Mouse (Mus musculus): ENCODE measurements at regions not wholly inside any gene's neighbourhood (a gene's known extent, or its start where the extent isn't known, plus 50 kb on each side); places are given as distances from the start of the nearest gene placed in this dataset.

DNA sequence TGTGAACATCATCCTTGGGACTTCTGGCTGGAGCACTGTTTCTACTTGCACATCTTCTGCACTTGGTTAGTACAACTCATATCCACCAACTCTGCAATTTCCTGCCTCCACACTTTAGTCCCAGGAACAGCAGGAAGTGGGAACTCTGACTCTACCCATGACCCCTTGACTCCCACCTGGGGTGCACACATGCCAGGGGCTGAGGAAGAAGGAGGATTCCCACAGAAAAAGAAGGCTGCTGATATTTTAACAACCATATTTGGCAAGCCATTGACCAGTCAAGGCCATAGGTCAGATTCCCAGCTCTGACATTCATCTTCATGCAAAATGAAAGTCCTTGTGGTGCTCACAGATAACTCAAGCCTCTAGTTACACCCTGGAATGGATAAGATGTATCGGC, 530.3 kb upstream of the Cdh11 start:
- H3K79me2 ChIP-seq (ENCODE audit: control insufficient read depth, insufficient read depth): no peaks in the 10 kb centered on the region
- no peaks in the 10 kb centered on the region for H3K27me3 ChIP-seq (ENCODE audit: control insufficient read depth, insufficient read depth, insufficient read length)
- H3K36me3 ChIP-seq (ENCODE audit: control insufficient read depth, insufficient read depth): no peaks in the 10 kb centered on the region
- no peak for TF ChIP-seq MAX (IDR thresholded peaks at IDR 0.05; ENCODE audit: low read depth)
- TF ChIP-seq POLR2A (IDR thresholded peaks at IDR 0.05; ENCODE audit: insufficient read length, low read depth): no peak
- TF ChIP-seq USF1 (IDR thresholded peaks at IDR 0.05; ENCODE audit: low read depth): no peak
- TF ChIP-seq MYOG (IDR thresholded peaks at IDR 0.05; ENCODE audit: control insufficient read depth in 1 of 3, insufficient read depth in 1 of 3, insufficient read length in 2 of 3, low read depth in 2 of 3): no peak
- TF ChIP-seq CEBPB (IDR thresholded peaks at IDR 0.05; ENCODE audit: insufficient read depth, poor library complexity, severe bottlenecking): no peak
- TF ChIP-seq REST (IDR thresholded peaks at IDR 0.05; ENCODE audit: insufficient read depth, insufficient read length): no peak
- TF ChIP-seq POLR2AphosphoS2 (IDR thresholded peaks at IDR 0.05; ENCODE audit: insufficient read length, low read depth): no peak
- TF ChIP-seq E2F4 (IDR thresholded peaks at IDR 0.05; ENCODE audit: insufficient read depth): no peak
- TF ChIP-seq TCF3 (IDR thresholded peaks at IDR 0.05; ENCODE audit: insufficient read length, low read depth): no peak
- TF ChIP-seq TCF12 (IDR thresholded peaks at IDR 0.05; ENCODE audit: insufficient read depth, poor library complexity, severe bottlenecking): no peak
- H3K4me3 ChIP-seq: no peak overlapping the region
- H3ac ChIP-seq (ENCODE audit: control insufficient read depth, insufficient read length): no peak overlapping the region
- no peak overlapping the region for H3K4me2 ChIP-seq (ENCODE audit: low read depth)

DNA sequence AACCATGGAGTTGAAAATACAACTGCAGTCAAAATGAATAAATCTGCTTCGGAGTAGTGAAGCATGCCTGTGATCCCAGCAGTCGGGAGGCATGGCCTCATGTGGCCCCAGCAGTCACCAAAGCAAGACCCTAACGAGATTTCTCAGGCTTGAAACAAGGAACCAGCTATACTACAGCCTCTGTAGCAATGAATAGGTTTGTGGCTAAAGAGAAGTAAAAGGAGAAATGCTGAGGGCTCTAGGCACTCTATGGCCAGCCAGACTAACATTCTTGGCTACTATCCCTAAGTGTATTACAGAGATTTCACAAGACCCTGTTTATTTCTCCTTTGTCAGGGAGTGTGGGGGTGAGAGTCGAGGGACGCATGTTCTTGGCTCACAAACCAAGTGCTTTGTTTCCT, 531.2 kb upstream of the Cdh11 start:
- no peak overlapping the region for H3K4me2 ChIP-seq (ENCODE audit: low read depth)
- H3K79me2 ChIP-seq (ENCODE audit: control insufficient read depth, insufficient read depth): no peaks in the 10 kb centered on the region
- TF ChIP-seq TCF3 (IDR thresholded peaks at IDR 0.05; ENCODE audit: insufficient read length, low read depth): no peak
- no peak for TF ChIP-seq MYOG (IDR thresholded peaks at IDR 0.05; ENCODE audit: control insufficient read depth in 1 of 3, insufficient read depth in 1 of 3, insufficient read length in 2 of 3, low read depth in 2 of 3)
- no peak for TF ChIP-seq POLR2AphosphoS2 (IDR thresholded peaks at IDR 0.05; ENCODE audit: insufficient read length, low read depth)
- TF ChIP-seq TCF12 (IDR thresholded peaks at IDR 0.05; ENCODE audit: insufficient read depth, poor library complexity, severe bottlenecking): no peak
- no peak for TF ChIP-seq E2F4 (IDR thresholded peaks at IDR 0.05; ENCODE audit: insufficient read depth)
- TF ChIP-seq MAX (IDR thresholded peaks at IDR 0.05; ENCODE audit: low read depth): no peak
- no peak for TF ChIP-seq MYOD1 (IDR thresholded peaks at IDR 0.05; ENCODE audit: control insufficient read depth in 1 of 3, insufficient read length in 2 of 3, low read depth in 2 of 3)
- TF ChIP-seq CEBPB (IDR thresholded peaks at IDR 0.05; ENCODE audit: insufficient read depth, poor library complexity, severe bottlenecking): no peak
- TF ChIP-seq REST (IDR thresholded peaks at IDR 0.05; ENCODE audit: insufficient read depth, insufficient read length): no peak
- H3ac ChIP-seq (ENCODE audit: control insufficient read depth, insufficient read length): no peak overlapping the region
- no peaks in the 10 kb centered on the region for H3K36me3 ChIP-seq (ENCODE audit: control insufficient read depth, insufficient read depth)
- no peak overlapping the region for H3K4me3 ChIP-seq
- no peaks in the 10 kb centered on the region for H3K27me3 ChIP-seq (ENCODE audit: control insufficient read depth, insufficient read depth, insufficient read length)

DNA sequence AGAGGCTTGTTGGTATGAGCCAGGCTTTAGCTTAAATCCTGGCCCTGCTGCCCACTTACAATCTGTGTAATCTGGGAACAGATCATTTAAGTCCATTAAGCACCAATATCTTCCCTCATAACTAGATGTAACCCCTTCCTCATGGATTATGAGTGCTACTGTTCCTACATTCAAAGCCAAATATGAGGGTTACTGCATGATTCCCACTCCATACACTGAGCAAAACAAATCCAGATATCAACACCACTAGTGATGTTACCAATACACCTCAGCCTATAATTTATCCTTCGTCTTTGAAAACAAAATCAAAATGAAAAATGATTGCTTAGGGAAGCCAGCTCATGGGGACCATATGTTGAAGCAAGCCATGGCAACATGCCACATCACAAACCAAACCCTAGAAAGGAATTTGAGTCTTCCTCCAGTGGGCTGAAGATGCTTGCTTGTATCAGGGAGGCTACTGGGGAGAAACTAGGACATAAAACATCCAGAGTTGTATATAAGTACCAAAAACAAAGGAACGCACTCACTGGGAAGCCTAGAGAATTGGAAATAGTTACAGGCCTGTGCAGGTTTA, 531.8 kb upstream of the Cdh11 start:
- TF ChIP-seq CEBPB (IDR thresholded peaks at IDR 0.05; ENCODE audit: insufficient read depth, poor library complexity, severe bottlenecking): no peak
- H3ac ChIP-seq (ENCODE audit: control insufficient read depth, insufficient read length): no peak overlapping the region

DNA sequence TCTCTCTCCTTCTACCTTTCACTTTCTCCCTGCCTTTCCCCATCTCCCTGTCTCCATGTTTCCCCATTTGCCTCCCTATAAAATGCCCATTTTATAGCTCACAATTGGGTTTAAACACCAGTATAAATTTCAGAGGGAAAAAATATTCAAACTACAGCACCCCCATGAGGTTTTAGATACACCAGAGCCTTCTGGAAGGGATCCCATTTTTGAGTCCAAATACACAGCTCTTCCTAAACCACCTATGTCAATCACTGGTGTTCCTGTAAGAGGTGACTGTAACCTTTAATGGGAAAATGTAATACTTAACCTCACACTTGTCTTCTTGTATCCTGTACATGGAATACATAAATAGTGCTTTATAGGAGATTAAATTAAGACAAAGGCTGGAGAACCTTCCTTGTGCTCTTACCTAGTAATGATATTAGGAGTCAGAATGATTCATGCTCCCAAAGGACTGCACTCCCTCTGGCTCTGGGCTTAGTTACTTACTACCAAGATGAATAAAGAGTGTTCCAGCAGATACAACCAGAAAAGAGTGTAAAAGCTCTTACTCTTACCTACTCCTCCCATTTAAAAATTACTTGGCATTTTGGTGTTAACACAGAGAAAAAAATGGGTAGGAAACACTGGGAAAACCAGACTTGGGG, 538.7 kb upstream of the Cdh11 start:
- Histone ChIP-seq H3K27me3 (ENCODE audit: control insufficient read depth, insufficient read depth, insufficient read length) (no peaks in the 10 kb centered on the region), H3ac (ENCODE audit: control insufficient read depth, insufficient read length) (no peak overlapping the region), H3K79me2 (ENCODE audit: control insufficient read depth, insufficient read depth) (no peaks in the 10 kb centered on the region), H3K36me3 (ENCODE audit: control insufficient read depth, insufficient read depth) (no peaks in the 10 kb centered on the region), H3K4me2 (ENCODE audit: low read depth) (no peak overlapping the region), H3K4me3 (no peak overlapping the region)
- TF ChIP-seq REST (IDR thresholded peaks at IDR 0.05; ENCODE audit: insufficient read depth, insufficient read length): no peak
- TF ChIP-seq CEBPB (IDR thresholded peaks at IDR 0.05; ENCODE audit: insufficient read depth, poor library complexity, severe bottlenecking): no peak
- TF ChIP-seq MYOG (IDR thresholded peaks at IDR 0.05; ENCODE audit: control insufficient read depth in 1 of 3, insufficient read depth in 1 of 3, insufficient read length in 2 of 3, low read depth in 2 of 3): no peak
- TF ChIP-seq E2F4 (IDR thresholded peaks at IDR 0.05; ENCODE audit: insufficient read depth): no peak
- TF ChIP-seq TCF3 (IDR thresholded peaks at IDR 0.05; ENCODE audit: insufficient read length, low read depth): no peak
- TF ChIP-seq USF1 (IDR thresholded peaks at IDR 0.05; ENCODE audit: low read depth): no peak

More for the DNA sequence above, 531.8 kb upstream of the Cdh11 start:
- Histone ChIP-seq H3K4me2 (ENCODE audit: low read depth) (no peak overlapping the region), H3K27me3 (ENCODE audit: control insufficient read depth, insufficient read depth, insufficient read length) (no peaks in the 10 kb centered on the region), H3K4me3 (no peak overlapping the region), H3K79me2 (ENCODE audit: control insufficient read depth, insufficient read depth) (no peaks in the 10 kb centered on the region), H3K36me3 (ENCODE audit: control insufficient read depth, insufficient read depth) (no peaks in the 10 kb centered on the region)

DNA sequence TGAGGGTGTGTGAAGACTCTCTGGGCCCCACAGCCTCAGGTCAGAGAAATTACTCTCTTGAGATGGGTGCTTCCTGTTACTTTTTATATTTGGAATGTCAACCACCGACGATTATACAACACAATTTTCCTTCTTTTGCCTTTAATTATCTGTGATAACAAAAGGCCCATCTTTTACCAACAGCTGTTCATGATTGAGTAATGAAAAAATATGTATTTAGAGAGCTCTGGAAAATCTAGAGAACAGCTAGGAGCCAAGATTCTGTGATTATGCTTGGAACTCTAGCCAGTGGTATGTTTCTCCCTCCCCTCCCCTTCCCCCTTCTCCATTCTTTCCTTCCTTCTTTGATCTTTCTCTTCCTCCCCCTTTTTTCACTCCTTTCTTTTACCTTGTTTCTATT, 546.0 kb upstream of the Cdh11 start:
- Histone ChIP-seq H3K27me3 (ENCODE audit: control insufficient read depth, insufficient read depth, insufficient read length) (no peaks in the 10 kb centered on the region), H3K4me2 (ENCODE audit: low read depth) (no peak overlapping the region), H3K79me2 (ENCODE audit: control insufficient read depth, insufficient read depth) (no peaks in the 10 kb centered on the region), H3ac (ENCODE audit: control insufficient read depth, insufficient read length) (no peak overlapping the region), H3K4me3 (no peak overlapping the region), H3K36me3 (ENCODE audit: control insufficient read depth, insufficient read depth) (no peaks in the 10 kb centered on the region)
- TF ChIP-seq MAX (IDR thresholded peaks at IDR 0.05; ENCODE audit: low read depth) (no peak), TCF12 (IDR thresholded peaks at IDR 0.05; ENCODE audit: insufficient read depth, poor library complexity, severe bottlenecking) (no peak), TCF3 (IDR thresholded peaks at IDR 0.05; ENCODE audit: insufficient read length, low read depth) (no peak), MYOG (IDR thresholded peaks at IDR 0.05; ENCODE audit: control insufficient read depth in 1 of 3, insufficient read depth in 1 of 3, insufficient read length in 2 of 3, low read depth in 2 of 3) (no peak), MYOD1 (IDR thresholded peaks at IDR 0.05; ENCODE audit: control insufficient read depth in 1 of 3, insufficient read length in 2 of 3, low read depth in 2 of 3) (no peak), POLR2A (IDR thresholded peaks at IDR 0.05; ENCODE audit: insufficient read length, low read depth) (no peak), SRF (IDR thresholded peaks at IDR 0.05; ENCODE audit: control insufficient read depth, insufficient read length, low read depth) (no peak), USF1 (IDR thresholded peaks at IDR 0.05; ENCODE audit: low read depth) (no peak), POLR2AphosphoS2 (IDR thresholded peaks at IDR 0.05; ENCODE audit: insufficient read length, low read depth) (no peak), E2F4 (IDR thresholded peaks at IDR 0.05; ENCODE audit: insufficient read depth) (no peak), REST (IDR thresholded peaks at IDR 0.05; ENCODE audit: insufficient read depth, insufficient read length) (no peak), CEBPB (IDR thresholded peaks at IDR 0.05; ENCODE audit: insufficient read depth, poor library complexity, severe bottlenecking) (no peak)

Data from myocyte (in vitro differentiated cells).